Mouse (Mus musculus) heart, adult 2 months (tissue): ENCODE data around the gene Dlec1. TPM values are rescaled to one million over a fixed set of nuclear protein-coding genes. Genes with fewer than 3 reads are reported as not detected.

Experiments
- DNase-seq, 2 experiments: peaks; one replicate each; pipeline ENCODE4 v3.0.0; 2021
- H3K27ac ChIP-seq: fragments of 200-600 bp; 2 replicates; pipeline ENCODE4 v1.8.1; 2022
- H3K27me3 ChIP-seq: fragments of 200-500 bp; 2 replicates; pipeline ENCODE4 v1.6.1; 2012; ENCODE audit warnings: mild to moderate bottlenecking, low read length, inconsistent platforms, mixed read lengths; ENCODE audit not compliant: control insufficient read depth, insufficient read depth
- H3K36me3 ChIP-seq: fragments of 200-500 bp; 2 replicates; pipeline ENCODE4 v1.6.1; 2012; ENCODE audit warnings: low read length, inconsistent platforms; ENCODE audit not compliant: control insufficient read depth, insufficient read depth
- H3K4me1 ChIP-seq: fragments of 200-500 bp; 2 replicates; pipeline ENCODE4 v1.6.1; 2011; ENCODE audit warnings: low read length; ENCODE audit not compliant: control insufficient read depth, insufficient read depth
- H3K4me3 ChIP-seq: fragments of 200-600 bp; 2 replicates; pipeline ENCODE4 v1.8.1; 2022
- H3K79me2 ChIP-seq: fragments of 200-500 bp; replicated peaks from 2 replicates; pipeline ENCODE4 v1.6.1; 2012; ENCODE audit warnings: mild to moderate bottlenecking, inconsistent platforms, low read length, moderate library complexity, mixed read lengths; ENCODE audit not compliant: control insufficient read depth, insufficient read depth
- H3K9ac ChIP-seq: fragments of 200-500 bp; 2 replicates; pipeline ENCODE4 v1.6.1; 2012; ENCODE audit warnings: low read depth, mild to moderate bottlenecking, control low read depth, inconsistent platforms, low read length, mixed read lengths
- CTCF ChIP-seq: fragments of 200-600 bp; IDR thresholded peaks from 2 replicates; pipeline ENCODE4 v1.8.1; 2022; ENCODE audit warnings: antibody characterized with exemption, mild to moderate bottlenecking, moderate library complexity
- EP300 ChIP-seq: fragments of 200-500 bp; IDR thresholded peaks from 2 replicates; pipeline ENCODE4 v1.6.1; 2011; ENCODE audit warnings: low read depth, low read length, control low read depth; ENCODE audit not compliant: insufficient read depth
- POLR2A ChIP-seq: fragments of 200-500 bp; IDR thresholded peaks from 2 replicates; pipeline ENCODE4 v1.6.1; 2011; ENCODE audit warnings: mild to moderate bottlenecking, low read depth, low read length, control low read depth; ENCODE audit not compliant: insufficient read depth
- WGBS: fragments of 180-500 bp; shearing (Covaris S2); methylation state at CpG from one replicate; pipeline ENCODE4 v1.1.7; 2018; 5-methylcytosine and 5-hydroxymethylcytosine counted together
- intact Hi-C: fragments of 180-260 bp; cut with DNase I; formaldehyde crosslinking; loops from one replicate; pipeline ENCODE4 v1.15.1; 2025
- polyA plus RNA-seq: library from polyadenylated mRNA; depleted of rRNA; stranded (reverse); fragments of >200 nt; gene quantifications from 2 replicates; pipeline ENCODE4 v1.2.3, GENCODE M21; 2012; rRNA removed
- total RNA-seq, 2 experiments: library from RNA; stranded (reverse); gene quantifications; 2 replicates each; pipeline ENCODE4 v1.2.3; 2021

Dlec1 gene
- total and polyA plus RNA-seq, 3 experiments: 0.13 to 0.82 (median 0.32) TPM

DNA sequence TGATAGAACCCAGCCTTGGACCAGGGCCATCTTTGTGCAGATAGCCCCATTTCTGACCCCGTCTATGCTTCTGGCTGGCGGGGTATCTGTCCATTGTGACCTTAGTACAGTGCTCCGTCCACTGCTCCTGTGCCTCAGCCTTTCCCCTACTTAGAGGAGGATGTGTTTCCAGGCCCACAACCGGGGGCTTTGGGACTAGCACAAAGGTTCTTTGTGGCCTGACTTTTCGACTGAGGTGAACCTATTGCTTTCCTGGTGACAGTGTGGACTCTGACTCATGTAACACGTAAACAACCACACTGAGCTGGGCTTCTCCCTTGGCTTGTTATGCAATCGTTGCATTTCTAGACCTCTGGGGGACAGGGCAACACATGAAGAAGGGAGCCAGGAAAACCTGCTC is 62.5 kb downstream of the Dlec1 start:
- Histone ChIP-seq H3K4me3 (no peak overlapping the region), H3K36me3 (no peaks in the 10 kb centered on the region), H3K9ac (no peak overlapping the region), H3K27ac (no peak overlapping the region), H3K27me3 (no peaks in the 10 kb centered on the region), H3K79me2 (no peaks in the 10 kb centered on the region), H3K4me1 (no peaks in the 10 kb centered on the region)
- TF ChIP-seq CTCF (no peak), EP300 (no peak), POLR2A (no peak)
- DNase-seq: no peak
- WGBS: 61% methylated on average over 7 of the region's 7 CpGs
- intact Hi-C loops: no loop called here

DNA sequence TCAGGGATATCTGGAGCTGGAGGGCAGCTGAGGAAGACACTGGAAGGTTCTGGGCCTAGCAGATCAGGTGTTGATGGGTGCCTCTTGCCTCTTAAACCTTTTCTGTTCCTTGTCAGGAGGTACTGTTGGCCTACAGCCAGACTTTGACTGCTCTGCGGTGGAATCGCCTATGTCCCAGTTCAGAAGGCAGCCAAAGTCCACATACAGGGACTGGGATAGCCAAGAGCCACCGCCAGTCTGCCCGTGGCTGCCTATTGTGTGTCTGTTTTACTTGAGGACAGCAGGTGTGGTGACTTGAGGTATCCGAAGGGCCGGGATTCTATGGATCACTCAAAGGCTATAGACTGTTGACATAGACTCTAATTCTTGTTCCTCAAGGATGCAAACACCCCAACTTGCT is 63.3 kb downstream of the Dlec1 start:
- DNase-seq: no peak

DNA sequence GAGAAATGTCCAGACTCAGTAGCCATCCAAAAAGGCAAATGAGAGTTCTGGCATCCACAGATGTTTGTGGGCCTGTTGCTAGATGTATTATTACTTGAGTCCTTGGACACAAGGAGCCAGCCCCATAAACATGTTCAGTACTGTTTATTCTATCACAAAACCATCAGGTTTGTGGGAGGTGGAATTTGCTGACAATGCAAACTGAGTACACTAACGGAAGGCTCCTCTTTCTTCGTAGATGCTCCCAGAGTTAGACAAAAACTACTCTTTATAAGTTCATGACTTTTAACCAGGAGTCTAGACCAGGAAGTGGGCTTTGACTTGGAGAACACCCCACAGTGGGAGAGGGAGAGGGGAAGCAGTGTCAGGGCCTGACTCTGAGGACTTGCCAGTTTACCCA is 65.3 kb downstream of the Dlec1 start:
- no peak overlapping the region for H3K27ac ChIP-seq
- intact Hi-C loops: no loop called here

More for the DNA sequence above, 63.3 kb downstream of the Dlec1 start:
- Histone ChIP-seq H3K4me1 (no peaks in the 10 kb centered on the region), H3K36me3 (no peaks in the 10 kb centered on the region), H3K27me3 (no peaks in the 10 kb centered on the region), H3K9ac (no peak overlapping the region), H3K79me2 (no peaks in the 10 kb centered on the region), H3K27ac (no peak overlapping the region), H3K4me3 (no peak overlapping the region)
- no peak for TF ChIP-seq EP300
- no peak for TF ChIP-seq POLR2A
- TF ChIP-seq CTCF: no peak
- 73% methylated on average over 6 of the region's 6 CpGs for WGBS
- intact Hi-C loops: no loop called here

DNA sequence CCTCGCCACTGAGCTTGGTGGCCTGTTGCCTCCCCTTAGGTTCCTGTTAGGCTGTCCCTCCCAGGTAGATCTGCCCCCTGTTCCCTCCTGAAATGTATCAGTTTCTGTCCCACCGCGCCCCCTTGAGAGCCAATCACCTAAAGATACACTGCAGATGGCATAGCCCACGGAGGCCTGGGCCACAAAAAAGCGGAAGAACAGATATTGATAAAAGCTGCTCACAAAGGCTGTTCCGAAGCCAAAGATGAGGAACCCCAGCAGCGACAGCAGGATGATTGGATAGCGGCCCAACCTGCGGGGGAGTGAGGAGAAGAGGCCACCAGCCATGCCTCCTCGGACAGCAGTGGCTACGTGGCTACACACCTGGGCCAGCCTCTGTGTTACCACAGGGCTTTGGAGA is 77.0 kb downstream of the Dlec1 start:
- Histone ChIP-seq H3K36me3 (no peaks in the 10 kb centered on the region), H3K27me3 (no peaks in the 10 kb centered on the region), H3K79me2 (no peaks in the 10 kb centered on the region), H3K9ac (no peak overlapping the region), H3K27ac (no peak overlapping the region), H3K4me1 (no peaks in the 10 kb centered on the region; the same call in 1 of the 2 replicates), H3K4me3 (no peak overlapping the region)
- TF ChIP-seq EP300: no peak
- no peak for TF ChIP-seq POLR2A
- no peak for TF ChIP-seq CTCF
- intact Hi-C loops: no loop called here
- DNase-seq: no peak
- WGBS: 78% methylated on average over 11 of the region's 11 CpGs

More for the DNA sequence above, 65.3 kb downstream of the Dlec1 start:
- no peaks in the 10 kb centered on the region for H3K4me1 ChIP-seq
- no peaks in the 10 kb centered on the region for H3K27me3 ChIP-seq
- no peak for DNase-seq
- no peaks in the 10 kb centered on the region for H3K36me3 ChIP-seq
- 84% methylated on average over 2 of the region's 2 CpGs for WGBS
- H3K4me3 ChIP-seq: no peak overlapping the region
- TF ChIP-seq POLR2A (no peak), CTCF (no peak), EP300 (no peak)
- H3K79me2 ChIP-seq: no peaks in the 10 kb centered on the region
- H3K9ac ChIP-seq: no peak overlapping the region

DNA sequence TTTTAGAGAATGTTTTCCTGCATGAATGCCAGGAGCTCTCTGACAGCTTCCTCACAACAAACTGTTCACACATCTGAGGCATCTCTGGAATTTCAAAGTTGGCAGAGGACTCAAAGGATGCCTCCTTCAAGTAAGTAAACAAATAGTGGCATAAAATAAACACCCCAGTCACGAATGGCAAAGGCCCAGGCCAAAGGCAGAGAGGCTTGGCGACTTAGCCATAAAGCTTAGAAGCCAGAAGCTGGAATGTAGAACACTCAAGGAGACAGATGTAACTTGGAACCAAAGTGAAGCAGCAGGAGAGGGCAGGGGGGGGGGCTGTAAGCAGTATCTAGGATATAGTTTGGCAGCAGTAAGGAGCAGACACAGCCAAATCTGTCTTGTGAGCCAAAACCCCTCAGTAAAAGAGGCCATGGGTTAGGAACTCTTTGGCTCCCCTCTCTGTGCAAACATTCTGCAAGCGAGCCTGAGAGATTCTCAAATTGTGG is 79.0 kb downstream of the Dlec1 start:
- TF ChIP-seq CTCF: no peak
- no peak for TF ChIP-seq EP300
- TF ChIP-seq POLR2A: no peak
- 17% methylated on average over 3 of the region's 3 CpGs for WGBS

DNA sequence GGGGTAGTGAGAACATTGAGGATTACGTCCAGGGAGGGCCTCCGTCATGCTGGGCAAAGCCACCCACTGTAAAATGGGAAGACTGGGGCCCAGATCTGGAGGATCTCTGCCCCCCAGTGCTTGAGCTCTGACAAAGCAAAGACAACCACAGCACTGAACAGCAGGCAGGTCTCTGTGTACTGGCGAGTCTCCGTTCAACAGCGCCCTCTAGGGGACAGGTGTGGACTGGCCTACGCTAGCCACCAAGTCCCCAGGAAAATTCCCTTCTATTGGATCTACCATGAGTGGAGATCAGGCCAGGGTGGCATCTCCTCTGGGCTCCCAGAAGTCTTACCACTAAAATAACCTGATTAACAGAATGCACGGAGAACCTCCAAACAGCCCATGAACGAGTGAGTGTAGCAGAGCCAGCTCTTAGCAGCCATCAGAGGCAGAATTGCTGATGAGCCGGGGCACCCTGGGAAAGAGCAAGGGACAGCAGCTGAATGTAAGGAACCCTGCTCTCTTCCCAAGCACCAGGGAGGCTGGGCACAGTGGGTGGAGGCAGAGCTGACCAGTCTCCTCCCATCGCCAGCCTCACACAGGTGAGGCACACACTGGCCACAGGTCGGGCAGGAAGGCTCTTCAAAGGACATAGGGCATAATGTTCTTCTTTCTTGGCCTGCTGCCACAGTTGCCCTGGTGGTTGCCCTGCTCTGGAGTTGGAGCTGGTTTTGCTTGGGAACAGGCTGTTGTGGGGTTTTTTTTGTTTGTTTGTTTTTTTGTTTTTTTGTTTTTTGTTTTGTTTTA is 90.1 kb downstream of the Dlec1 start:
- no peaks in the 10 kb centered on the region for H3K27me3 ChIP-seq
- no peak overlapping the region for H3K27ac ChIP-seq
- no peaks in the 10 kb centered on the region for H3K36me3 ChIP-seq
- DNase-seq: peak; percentile 22 to 35
- TF ChIP-seq CTCF (peak; percentile 69), EP300 (no peak), POLR2A (no peak)
- H3K4me1 ChIP-seq: no peaks in the 10 kb centered on the region
- H3K4me3 ChIP-seq: no peak overlapping the region
- intact Hi-C loops: loop anchor here (5.0 kb wide), 1 partner anchor 275 kb away; no protein-coding TSS in a partner anchor
- WGBS: 38% methylated on average over 11 of the region's 11 CpGs
- no peaks in the 10 kb centered on the region for H3K79me2 ChIP-seq
- H3K9ac ChIP-seq: no peak overlapping the region

More for the DNA sequence above, 79.0 kb downstream of the Dlec1 start:
- Histone ChIP-seq H3K27ac (no peak overlapping the region), H3K27me3 (no peaks in the 10 kb centered on the region), H3K9ac (no peak overlapping the region), H3K36me3 (no peaks in the 10 kb centered on the region), H3K4me1 (no peaks in the 10 kb centered on the region; the same call in 1 of the 2 replicates), H3K79me2 (no peaks in the 10 kb centered on the region), H3K4me3 (no peak overlapping the region)
- DNase-seq: peak; percentile 28 to 43
- intact Hi-C loops: no loop called here

Other genes with a start within 250 kb of the Dlec1 start
- gene Ctdspl, start 176.0 kb upstream of the Dlec1 start, total RNA-seq: 1 to 10 TPM; 9.0 to 9.7 TPM
- gene Ctdspl, start 176.0 kb upstream of the Dlec1 start, polyA plus RNA-seq: 8.5 and 9.6 TPM in 2 replicates
- gene Vill, start 49.7 kb upstream of the Dlec1 start, total RNA-seq: under 1 TPM; 0.20 to 0.34 TPM
- 0.85 and 1.4 TPM in 2 replicates for gene Vill, start 49.7 kb upstream of the Dlec1 start, polyA plus RNA-seq
- gene Plcd1, start 9.0 kb upstream of the Dlec1 start, total RNA-seq: 10 to 100 TPM; 14.5 to 16.6 TPM
- gene Plcd1, start 9.0 kb upstream of the Dlec1 start, polyA plus RNA-seq: 32.2 and 39.4 TPM in 2 replicates
- gene Acaa1b, start 54.6 kb downstream of the Dlec1 start, total RNA-seq: 1 to 10 TPM; 1.4 to 1.6 TPM
- 2.2 and 2.4 TPM in 2 replicates for gene Acaa1b, start 54.6 kb downstream of the Dlec1 start, polyA plus RNA-seq
- gene Gm47289, start 56.7 kb downstream of the Dlec1 start, total RNA-seq: not detected
- not detected in 2 replicates for gene Gm47289, start 56.7 kb downstream of the Dlec1 start, polyA plus RNA-seq
- not detected for gene Slc22a13, start 106.6 kb downstream of the Dlec1 start, total RNA-seq
- 0.06 TPM in 1 of 2 replicates, not detected in the other for gene Slc22a13, start 106.6 kb downstream of the Dlec1 start, polyA plus RNA-seq
- 10 to 100 TPM; 45.6 to 51.7 TPM for gene Oxsr1, start 219.9 kb downstream of the Dlec1 start, total RNA-seq
- 17.4 and 32.7 TPM in 2 replicates for gene Oxsr1, start 219.9 kb downstream of the Dlec1 start, polyA plus RNA-seq
- gene Acaa1a, start 237.2 kb downstream of the Dlec1 start, total RNA-seq: 10 to 100 TPM; 72.4 to 78.5 TPM
- gene Acaa1a, start 237.2 kb downstream of the Dlec1 start, polyA plus RNA-seq: 104 and 107 TPM in 2 replicates
- gene Myd88, start 238.9 kb downstream of the Dlec1 start, total RNA-seq: 10 to 100 TPM; 12.1 to 14.8 TPM
- 12.2 and 14.6 TPM in 2 replicates for gene Myd88, start 238.9 kb downstream of the Dlec1 start, polyA plus RNA-seq